ENCODE assay signal across 23 mouse cellular contexts in genomic region chr6:66965203-66965602, GRCm38 (mm10).
"Had no signal": no experiment of that assay in that cellular context is flagged by ENCODE, and none has a peak within 500 bp of the region (broad histone marks: within the 10 kb centered on the region; RNA-seq: fewer than 3 reads in every experiment).

No protein-coding gene starts in this region.

- H3K4me2 ChIP-seq: heart, embryonic 12.5 days; hindbrain, embryonic 12.5 days; hindbrain, embryonic 14.5 days; intestine, embryonic 15.5 days; limb, embryonic 12.5 days had no signal

- H3K9ac ChIP-seq: heart, embryonic 12.5 days; hindbrain, embryonic 12.5 days; hindbrain, embryonic 14.5 days; intestine, embryonic 15.5 days; limb, embryonic 12.5 days had no signal

- H3K9me3 ChIP-seq: heart, embryonic 10.5 days; heart, embryonic 12.5 days; hindbrain, embryonic 10.5 days; hindbrain, embryonic 12.5 days; intestine, embryonic 15.5 days; limb, embryonic 10.5 days; limb, embryonic 12.5 days had no signal

- H3K27ac ChIP-seq: heart, embryonic 10.5 days; hindbrain, embryonic 12.5 days; hindbrain, embryonic 14.5 days; intestine, embryonic 15.5 days; layer of hippocampus, adult 2 months; left cerebral cortex, adult 2 months; limb, embryonic 10.5 days; limb, embryonic 12.5 days had no signal

- H3K4me3 ChIP-seq: heart, embryonic 10.5 days; heart, embryonic 12.5 days; hindbrain, embryonic 10.5 days; hindbrain, embryonic 12.5 days; intestine, embryonic 15.5 days; layer of hippocampus, adult 2 months; left cerebral cortex, adult 2 months; limb, embryonic 10.5 days; limb, embryonic 12.5 days had no signal

- ATAC-seq: hindbrain, embryonic 16.5 days; inflammation-experienced regulatory T-cells, adult 6 months; intestine, embryonic 15.5 days; intestine, postnatal 0 days had no signal

- DNase-seq: gastrocnemius, postnatal 10 days; gastrocnemius, postnatal 25 days; heart, adult 18-20 months; heart, postnatal 10 days; heart, postnatal 4 days; kidney, adult 18-20 months; kidney, adult 8-10 months; kidney, postnatal 10 days; kidney, postnatal 25 days; kidney, postnatal 4 days had no signal

- H3K27me3 ChIP-seq: heart, embryonic 12.5 days; hindbrain, embryonic 12.5 days; intestine, embryonic 15.5 days; limb, embryonic 12.5 days had no signal

- H3K36me3 ChIP-seq: heart, embryonic 10.5 days; heart, embryonic 12.5 days; hindbrain, embryonic 10.5 days; hindbrain, embryonic 12.5 days; intestine, embryonic 15.5 days; limb, embryonic 10.5 days; limb, embryonic 12.5 days had no signal
